Mouse (Mus musculus) mouse embryonic stem cell (cell line): ENCODE measurements at regions not wholly inside any gene's neighbourhood (a gene's known extent, or its start where the extent isn't known, plus 50 kb on each side); places are given as distances from the start of the nearest gene placed in this dataset.

Experiments
- in situ Hi-C, 2 experiments: fragments of 300-500 bp; cut with MboI; formaldehyde crosslinking; loops; 1 replicate in 1 of 2; 3 replicates in 1 of 2; pipeline ENCODE4 v1.14.3; 2019 to 2020; ENCODE audit warnings: low sequenced_read_pairs in 2 of 2, low pct_unique_long_range_greater_than_20kb in 1 of 2, mixed read lengths in 1 of 2; ENCODE audit not compliant: unreplicated experiment in 1 of 2

DNA sequence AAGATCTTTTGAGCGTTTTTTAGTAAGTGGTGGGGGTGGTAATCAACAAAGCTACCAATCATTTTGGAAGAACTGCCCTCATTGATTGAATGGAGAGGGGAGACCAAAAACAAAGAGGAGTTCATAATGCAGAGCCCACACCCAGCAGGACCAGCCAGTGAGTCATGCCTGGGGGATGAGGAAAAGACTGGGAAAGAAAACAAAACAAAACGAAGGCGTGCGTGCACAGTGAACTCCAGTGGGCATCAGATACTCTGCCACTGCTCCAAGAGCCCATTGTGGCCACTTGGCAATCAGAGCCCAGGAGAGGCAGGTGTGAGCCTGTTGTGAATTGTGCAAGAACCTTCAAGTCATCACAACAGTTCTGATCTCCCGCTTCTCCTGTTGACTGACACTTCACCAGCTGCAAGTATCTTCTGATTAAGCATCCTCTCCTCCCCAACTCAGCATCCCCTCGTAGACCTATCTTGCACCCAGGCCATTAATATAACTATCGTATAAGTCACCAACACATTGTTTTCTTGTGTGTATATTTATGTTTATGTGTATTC, 351.1 kb upstream of the Trib2 start:
- in situ Hi-C loops: no loop called here

DNA sequence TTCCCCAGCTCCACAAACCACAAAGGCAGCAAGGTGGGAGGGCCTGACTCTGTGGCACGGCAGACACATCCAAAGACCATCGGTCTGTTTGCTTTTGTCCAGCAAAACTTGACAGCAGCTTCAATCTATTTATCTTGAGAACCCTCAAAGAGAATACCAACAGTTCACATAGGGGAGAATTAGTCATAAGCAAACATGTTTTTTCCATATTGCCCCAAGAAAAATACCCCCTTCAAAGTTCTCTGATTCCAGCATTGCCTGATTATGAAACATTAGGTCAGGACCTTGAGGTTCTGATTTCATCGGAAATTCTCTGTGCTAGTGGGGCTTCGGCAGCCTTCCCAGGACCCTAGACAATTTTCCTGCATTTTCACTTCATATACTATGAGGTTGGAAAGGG, 348.4 kb upstream of the Trib2 start:
- in situ Hi-C loops: no loop called here

GRCm38 (mm10) chr12:16161947-16162346, 345.2 kb upstream of the Trib2 start:
- in situ Hi-C loops: no loop called here

GRCm38 (mm10) chr12:16157896-16158295, 341.2 kb upstream of the Trib2 start:
- in situ Hi-C loops: no loop called here

GRCm38 (mm10) chr12:16155791-16156558, 339.3 kb upstream of the Trib2 start:
- in situ Hi-C loops: no loop called here

GRCm38 (mm10) chr12:16154256-16154655, 337.5 kb upstream of the Trib2 start:
- in situ Hi-C loops: no loop called here

GRCm38 (mm10) chr12:16152108-16152507, 335.4 kb upstream of the Trib2 start:
- in situ Hi-C loops: no loop called here

DNA sequence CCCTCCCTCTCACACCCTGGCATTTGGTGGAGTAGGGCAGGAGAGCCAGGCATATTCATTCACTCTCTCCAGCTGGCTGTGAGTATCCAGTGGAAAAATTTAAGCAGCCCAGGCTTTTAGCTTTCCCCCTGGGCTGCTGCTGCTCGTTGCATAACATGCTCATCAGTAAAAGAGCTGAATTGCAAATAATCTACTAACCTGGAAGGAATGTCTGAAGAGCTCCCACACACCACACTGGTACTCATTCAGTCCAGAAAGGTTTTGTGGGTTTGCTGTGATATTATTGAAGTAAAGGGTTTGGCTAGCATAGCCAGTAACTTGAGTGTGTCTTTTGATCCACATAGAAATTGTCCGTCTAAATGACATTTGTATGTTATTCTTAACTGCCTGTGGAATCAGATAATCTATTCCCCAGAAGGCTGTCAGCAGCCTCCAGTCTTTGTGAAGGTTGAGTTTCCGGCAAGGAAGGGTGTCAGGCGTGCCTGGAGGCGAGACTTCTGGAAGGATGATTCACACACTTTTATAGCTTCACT, 334.5 kb upstream of the Trib2 start:
- in situ Hi-C loops: no loop called here

- in situ Hi-C loops: no loop called here
Measured at GRCm38 (mm10) chr12:16146919-16147318, 330.2 kb upstream of the Trib2 start.

GRCm38 (mm10) chr12:16145621-16146020, 328.9 kb upstream of the Trib2 start:
- in situ Hi-C loops: no loop called here

DNA sequence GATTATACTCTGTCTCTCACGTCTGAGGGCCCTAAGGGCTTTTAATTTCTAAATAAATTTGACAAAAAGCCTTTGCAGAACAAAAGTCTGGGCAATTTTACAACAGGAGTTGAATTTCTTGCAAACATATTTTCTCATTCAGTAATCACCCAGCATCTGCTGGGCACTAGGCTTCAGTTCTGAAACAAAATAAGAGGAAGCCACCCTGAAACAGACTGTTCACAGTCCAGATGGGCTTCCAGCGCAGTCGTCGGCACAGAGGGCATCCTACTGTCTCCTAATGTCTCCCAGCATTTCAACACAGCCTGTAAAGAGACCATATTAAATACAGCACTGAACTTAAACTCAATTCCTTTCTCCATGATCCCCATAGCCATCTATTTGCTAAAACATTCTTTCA, 324.5 kb upstream of the Trib2 start:
- in situ Hi-C loops: no loop called here

DNA sequence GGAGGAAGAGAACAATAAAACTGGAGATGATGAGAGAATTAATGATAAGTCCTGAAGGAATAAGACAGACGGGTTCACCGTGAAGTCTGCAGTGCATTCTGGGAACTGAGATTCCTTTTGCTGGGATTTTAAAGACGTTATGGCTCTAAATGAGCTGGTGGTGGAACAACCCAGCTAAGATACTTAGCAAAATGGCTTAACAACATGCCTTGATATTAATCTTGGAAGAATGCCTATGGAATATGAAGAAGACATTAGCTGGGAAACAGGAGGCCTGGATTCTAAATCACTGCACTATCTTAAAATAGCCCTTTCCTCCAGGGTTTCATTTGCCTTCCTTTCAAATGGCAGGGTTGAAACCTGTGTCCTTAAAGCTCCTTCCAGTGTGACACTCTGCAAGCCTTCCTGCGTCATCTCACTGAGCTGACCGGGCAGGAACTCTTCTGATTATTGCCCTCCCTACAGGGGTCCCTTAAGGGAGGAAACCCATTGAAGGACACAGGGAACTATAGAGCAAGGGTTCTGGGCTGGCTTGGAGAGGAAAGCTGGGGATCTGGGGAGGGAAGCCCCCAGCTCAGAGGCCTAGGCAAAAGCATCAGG, 323.9 kb upstream of the Trib2 start:
- in situ Hi-C loops: no loop called here

DNA sequence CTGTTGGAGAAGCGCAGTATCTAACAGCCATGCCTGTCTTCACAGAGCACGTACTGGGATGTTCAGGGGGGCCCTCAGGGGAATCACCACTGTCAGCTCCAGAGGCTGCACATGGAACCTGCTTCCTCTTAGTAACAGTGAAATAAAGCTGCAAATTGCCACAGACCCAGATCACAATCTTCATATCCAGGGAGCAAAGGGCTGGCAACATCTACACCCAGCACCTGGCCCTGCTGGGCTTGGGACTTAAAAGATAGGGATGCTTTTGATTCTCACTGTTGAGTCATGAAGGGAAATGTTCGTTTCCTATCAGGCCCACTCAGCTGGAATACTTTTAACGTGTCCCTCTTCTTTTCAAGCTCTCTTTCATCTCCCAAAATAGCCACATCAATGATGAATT, 322.4 kb upstream of the Trib2 start:
- in situ Hi-C loops: no loop called here

DNA sequence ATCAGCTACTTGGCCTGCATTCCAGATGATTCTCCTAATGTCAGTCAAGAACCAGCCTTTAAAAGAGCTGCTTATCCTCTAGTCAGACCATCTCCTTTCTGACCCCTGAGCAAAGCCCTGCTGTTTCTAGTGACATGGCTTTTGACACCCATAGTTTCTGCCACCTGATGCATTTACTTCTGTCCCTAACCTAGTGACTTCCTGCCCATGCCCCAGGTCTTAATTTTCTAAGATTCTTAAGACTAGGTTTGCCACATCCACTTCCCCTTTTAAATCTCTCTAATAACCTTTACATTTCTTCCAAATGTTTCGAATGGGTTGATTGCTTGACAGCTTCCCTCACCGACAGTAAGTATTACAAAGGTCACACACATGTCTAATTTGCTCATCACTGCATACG, 321.1 kb upstream of the Trib2 start:
- in situ Hi-C loops: no loop called here

DNA sequence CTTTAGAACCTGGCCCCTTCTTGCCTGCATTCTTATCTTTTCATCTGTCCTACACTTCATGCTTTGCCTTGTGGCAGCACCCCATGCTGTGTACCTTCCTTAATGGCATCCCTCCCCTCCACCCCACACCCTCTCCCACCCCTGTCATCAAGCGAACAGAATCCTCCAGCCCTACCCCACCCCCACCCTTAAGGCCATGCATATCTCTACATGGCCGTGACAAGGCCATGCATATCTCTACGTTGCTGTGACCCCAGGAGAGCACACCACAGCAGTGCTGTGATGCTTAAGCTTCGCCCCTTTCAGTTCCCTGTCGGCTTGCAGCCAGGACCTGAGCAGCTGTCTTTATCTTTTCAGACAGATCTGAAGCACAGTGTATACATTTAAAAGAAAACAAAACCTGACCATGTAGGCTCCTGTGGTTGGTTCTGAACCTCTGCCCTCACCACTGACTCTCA, 319.5 kb upstream of the Trib2 start:
- in situ Hi-C loops: no loop called here

GRCm38 (mm10) chr12:16135602-16136213, 319.0 kb upstream of the Trib2 start:
- in situ Hi-C loops: no loop called here

DNA sequence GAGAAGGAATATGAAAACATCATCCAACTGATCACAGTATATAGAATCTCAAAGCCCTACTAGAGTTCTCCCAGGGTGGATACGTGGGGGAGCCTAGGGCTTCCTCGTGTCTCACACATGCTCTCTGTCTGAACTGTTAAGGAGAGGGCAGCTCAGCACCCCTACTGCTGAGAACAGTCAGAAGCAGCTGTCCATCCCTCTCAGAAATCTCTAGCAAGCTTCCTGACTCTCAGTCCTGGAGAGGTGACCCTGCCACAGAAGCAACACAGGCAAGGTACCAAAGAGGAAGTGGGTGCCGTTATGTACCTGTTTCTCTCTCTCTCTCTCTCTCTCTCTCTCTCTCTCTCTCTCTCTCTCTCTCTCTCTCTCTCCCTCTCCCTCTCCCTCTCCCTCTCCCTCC, 317.7 kb upstream of the Trib2 start:
- in situ Hi-C loops: no loop called here

DNA sequence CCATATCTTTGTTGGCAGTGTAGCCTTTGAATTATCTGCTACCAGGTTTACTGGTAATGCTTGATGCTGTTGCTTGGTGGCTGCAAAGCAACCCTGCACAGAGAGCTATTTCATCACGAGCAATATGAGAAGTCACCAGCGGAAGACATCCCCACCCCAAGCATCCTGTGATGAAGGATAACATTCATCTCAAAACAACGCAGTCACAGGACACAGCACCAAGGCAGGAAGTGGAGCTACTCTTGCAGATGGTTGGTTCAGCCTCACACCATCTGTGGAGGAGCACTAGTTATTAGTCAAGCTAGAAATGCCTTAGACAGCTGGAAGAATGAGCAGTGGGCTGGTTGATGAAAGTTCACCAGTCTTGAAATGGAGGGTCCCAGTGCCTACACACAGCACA, 316.5 kb upstream of the Trib2 start:
- in situ Hi-C loops: no loop called here

- in situ Hi-C loops: no loop called here
Measured at GRCm38 (mm10) chr12:16131740-16132077, 315.0 kb upstream of the Trib2 start.
